Mouse (Mus musculus) heart, adult 2 months (tissue): Measurements from ENCODE around the gene Car10. TPM values are rescaled to one million over a fixed set of nuclear protein-coding genes. Genes with fewer than 3 reads are reported as not detected.

Source experiments
- DNase-seq, 2 experiments: peaks; one replicate each; pipeline ENCODE4 v3.0.0; 2021
- H3K27ac ChIP-seq: fragments of 200-600 bp; 2 replicates; pipeline ENCODE4 v1.8.1; 2022
- H3K27me3 ChIP-seq: fragments of 200-500 bp; 2 replicates; pipeline ENCODE4 v1.6.1; 2012; ENCODE audit warnings: mild to moderate bottlenecking, low read length, inconsistent platforms, mixed read lengths; ENCODE audit not compliant: control insufficient read depth, insufficient read depth
- H3K36me3 ChIP-seq: fragments of 200-500 bp; 2 replicates; pipeline ENCODE4 v1.6.1; 2012; ENCODE audit warnings: low read length, inconsistent platforms; ENCODE audit not compliant: control insufficient read depth, insufficient read depth
- H3K4me1 ChIP-seq: fragments of 200-500 bp; 2 replicates; pipeline ENCODE4 v1.6.1; 2011; ENCODE audit warnings: low read length; ENCODE audit not compliant: control insufficient read depth, insufficient read depth
- H3K4me3 ChIP-seq: fragments of 200-600 bp; 2 replicates; pipeline ENCODE4 v1.8.1; 2022
- H3K79me2 ChIP-seq: fragments of 200-500 bp; replicated peaks from 2 replicates; pipeline ENCODE4 v1.6.1; 2012; ENCODE audit warnings: mild to moderate bottlenecking, inconsistent platforms, low read length, moderate library complexity, mixed read lengths; ENCODE audit not compliant: control insufficient read depth, insufficient read depth
- H3K9ac ChIP-seq: fragments of 200-500 bp; 2 replicates; pipeline ENCODE4 v1.6.1; 2012; ENCODE audit warnings: low read depth, mild to moderate bottlenecking, control low read depth, inconsistent platforms, low read length, mixed read lengths
- CTCF ChIP-seq: fragments of 200-600 bp; IDR thresholded peaks from 2 replicates; pipeline ENCODE4 v1.8.1; 2022; ENCODE audit warnings: antibody characterized with exemption, mild to moderate bottlenecking, moderate library complexity
- EP300 ChIP-seq: fragments of 200-500 bp; IDR thresholded peaks from 2 replicates; pipeline ENCODE4 v1.6.1; 2011; ENCODE audit warnings: low read depth, low read length, control low read depth; ENCODE audit not compliant: insufficient read depth
- POLR2A ChIP-seq: fragments of 200-500 bp; IDR thresholded peaks from 2 replicates; pipeline ENCODE4 v1.6.1; 2011; ENCODE audit warnings: mild to moderate bottlenecking, low read depth, low read length, control low read depth; ENCODE audit not compliant: insufficient read depth
- WGBS: fragments of 180-500 bp; shearing (Covaris S2); methylation state at CpG from one replicate; pipeline ENCODE4 v1.1.7; 2018; 5-methylcytosine and 5-hydroxymethylcytosine counted together
- intact Hi-C: fragments of 180-260 bp; cut with DNase I; formaldehyde crosslinking; loops from one replicate; pipeline ENCODE4 v1.15.1; 2025
- polyA plus RNA-seq: library from polyadenylated mRNA; depleted of rRNA; stranded (reverse); fragments of >200 nt; gene quantifications from 2 replicates; pipeline ENCODE4 v1.2.3, GENCODE M21; 2012
- total RNA-seq, 2 experiments: library from RNA; stranded (reverse); gene quantifications; 2 replicates each; pipeline ENCODE4 v1.2.3; 2021

The Car10 gene
- total and polyA plus RNA-seq, 3 experiments = not detected

- no peak overlapping the region for H3K4me3 ChIP-seq
- no peaks in the 10 kb centered on the region for H3K79me2 ChIP-seq
- DNase-seq = no peak
- no peak overlapping the region for H3K9ac ChIP-seq
- no peaks in the 10 kb centered on the region for H3K4me1 ChIP-seq
- TF ChIP-seq POLR2A (no peak), CTCF (no peak), EP300 (no peak)
- intact Hi-C loops = no loop called here
- no peak overlapping the region for H3K27ac ChIP-seq
- H3K36me3 ChIP-seq = no peaks in the 10 kb centered on the region
- no peaks in the 10 kb centered on the region for H3K27me3 ChIP-seq
Measured at GRCm38 (mm10) chr11:93562330-93562865, 464.6 kb downstream of the Car10 start.

- Histone ChIP-seq H3K4me3 (no peak overlapping the region), H3K4me1 (no peaks in the 10 kb centered on the region), H3K9ac (no peak overlapping the region), H3K36me3 (no peaks in the 10 kb centered on the region), H3K27ac (no peak overlapping the region), H3K79me2 (no peaks in the 10 kb centered on the region), H3K27me3 (no peaks in the 10 kb centered on the region)
- intact Hi-C loops = no loop called here
- TF ChIP-seq POLR2A (no peak), EP300 (no peak), CTCF (no peak)
- 34% methylated on average over 3 of the region's 3 CpGs for WGBS
- DNase-seq = no peak
Measured at GRCm38 (mm10) chr11:93565756-93566155, 467.9 kb downstream of the Car10 start.

- 62% methylated on average over 11 of the region's 11 CpGs for WGBS
- H3K27ac ChIP-seq = no peak overlapping the region
Measured at GRCm38 (mm10) chr11:93571917-93572641, 474.3 kb downstream of the Car10 start.

GRCm38 (mm10) chr11:93577441-93577840 lies 479.6 kb downstream of the Car10 start:
- Histone ChIP-seq H3K4me3 (no peak overlapping the region), H3K27me3 (no peaks in the 10 kb centered on the region), H3K27ac (no peak overlapping the region), H3K4me1 (no peaks in the 10 kb centered on the region), H3K36me3 (no peaks in the 10 kb centered on the region), H3K9ac (no peak overlapping the region), H3K79me2 (no peaks in the 10 kb centered on the region)
- no peak for TF ChIP-seq CTCF
- TF ChIP-seq EP300 = no peak
- no peak for TF ChIP-seq POLR2A
- WGBS = 79% methylated on average over 2 of the region's 2 CpGs
- no peak for DNase-seq
- intact Hi-C loops = no loop called here

More at GRCm38 (mm10) chr11:93571917-93572641, 474.3 kb downstream of the Car10 start:
- Histone ChIP-seq H3K9ac (no peak overlapping the region), H3K79me2 (no peaks in the 10 kb centered on the region), H3K27me3 (no peaks in the 10 kb centered on the region), H3K4me3 (no peak overlapping the region), H3K36me3 (no peaks in the 10 kb centered on the region), H3K4me1 (no peaks in the 10 kb centered on the region)
- no peak for DNase-seq
- intact Hi-C loops = no loop called here
- no peak for TF ChIP-seq EP300
- no peak for TF ChIP-seq CTCF
- no peak for TF ChIP-seq POLR2A

GRCm38 (mm10) chr11:93579626-93580025 lies 481.8 kb downstream of the Car10 start:
- Histone ChIP-seq H3K36me3 (no peaks in the 10 kb centered on the region), H3K9ac (no peak overlapping the region), H3K27ac (no peak overlapping the region), H3K27me3 (no peaks in the 10 kb centered on the region), H3K4me3 (no peak overlapping the region), H3K79me2 (no peaks in the 10 kb centered on the region), H3K4me1 (no peaks in the 10 kb centered on the region)
- TF ChIP-seq EP300 (no peak), CTCF (no peak), POLR2A (no peak)
- intact Hi-C loops = no loop called here
- WGBS = 71% methylated on average over 1 of the region's 1 CpGs
- no peak for DNase-seq

GRCm38 (mm10) chr11:93581326-93581725 lies 483.5 kb downstream of the Car10 start:
- WGBS = 43% methylated on average over 4 of the region's 4 CpGs

More at GRCm38 (mm10) chr11:93581326-93581725, 483.5 kb downstream of the Car10 start:
- no peak for DNase-seq
- no peak overlapping the region for H3K27ac ChIP-seq
- no peak overlapping the region for H3K9ac ChIP-seq
- no peaks in the 10 kb centered on the region for H3K79me2 ChIP-seq
- H3K4me3 ChIP-seq = no peak overlapping the region
- H3K4me1 ChIP-seq = no peaks in the 10 kb centered on the region
- no peak for TF ChIP-seq CTCF
- no peak for TF ChIP-seq EP300
- no peak for TF ChIP-seq POLR2A
- intact Hi-C loops = no loop called here
- H3K27me3 ChIP-seq = no peaks in the 10 kb centered on the region
- no peaks in the 10 kb centered on the region for H3K36me3 ChIP-seq
